ENCODE assay signal across 16 mouse cellular contexts in the genomic region with DNA sequence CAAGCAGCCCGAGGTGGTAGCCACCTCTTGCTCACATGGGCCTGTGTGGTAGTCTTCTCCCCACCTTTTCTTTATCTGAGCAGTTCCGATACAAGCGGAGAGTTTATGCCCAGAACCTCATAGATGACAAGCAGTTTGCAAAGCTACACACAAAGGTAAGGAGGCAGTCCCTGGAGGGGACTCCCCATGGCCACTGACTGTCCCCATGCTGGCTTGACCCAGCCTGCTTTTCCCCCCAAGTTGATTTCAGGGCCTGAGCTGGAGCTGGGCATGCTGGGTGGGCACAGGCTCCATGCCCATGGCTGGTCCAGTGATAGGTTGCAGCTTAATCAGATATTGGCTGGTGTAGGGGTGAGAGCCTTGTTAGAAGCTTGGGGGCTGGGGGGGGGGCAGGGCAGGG. TPM values are rescaled to one million over a fixed set of nuclear protein-coding genes. Genes with fewer than 3 reads are reported as not detected.
DNase-seq lines count a peak whose midpoint lies in the region; ATAC-seq lines count a peak whose summit lies in the region.
"Had no signal": no experiment of that assay in that cellular context is flagged by ENCODE, and none has a peak within 500 bp of the region (broad histone marks: within the 10 kb centered on the region; RNA-seq: fewer than 3 reads in every experiment).

No protein-coding gene starts in this region.

- H3K9ac ChIP-seq in kidney, embryonic 15.5 days: no peak overlapping the region
- no peak overlapping the region for H3K9ac ChIP-seq in neural tube, embryonic 12.5 days
- no peak overlapping the region for H3K9ac ChIP-seq in neural tube, embryonic 15.5 days (replicated peaks)

- peak overlapping the region; percentile 92 for H3K4me2 ChIP-seq in kidney, embryonic 15.5 days
- H3K4me2 ChIP-seq in neural tube, embryonic 12.5 days (replicated peaks): peak overlapping the region; percentile 92
- peak overlapping the region; percentile 73 for H3K4me2 ChIP-seq in neural tube, embryonic 15.5 days

- peaks cover 39% of the 10 kb centered on the region for H3K36me3 ChIP-seq in heart, embryonic 10.5 days
- H3K36me3 ChIP-seq in kidney, embryonic 15.5 days: no peaks in the 10 kb centered on the region
- peaks cover 13% of the 10 kb centered on the region for H3K36me3 ChIP-seq in neural tube, embryonic 12.5 days
- peaks cover 33% of the 10 kb centered on the region for H3K36me3 ChIP-seq in neural tube, embryonic 15.5 days
- H3K36me3 ChIP-seq: G1E had no signal

- ATAC-seq in kidney, embryonic 15.5 days (replicated peaks; ENCODE audit: low FRiP score): no peak
- ATAC-seq in neural tube, embryonic 12.5 days (ENCODE audit: low FRiP score, low read depth): no peak
- ATAC-seq in neural tube, embryonic 15.5 days (ENCODE audit: low FRiP score): no peak
- ATAC-seq: forebrain, embryonic 15.5 days; intestine, postnatal 0 days had no signal

- WGBS in heart, embryonic 10.5 days: 81% methylated on average over 3 of the region's 3 CpGs
- WGBS in kidney, embryonic 15.5 days: 78% methylated on average over 3 of the region's 3 CpGs
- 78% methylated on average over 3 of the region's 3 CpGs for WGBS in neural tube, embryonic 12.5 days
- WGBS in neural tube, embryonic 15.5 days: 88% methylated on average over 3 of the region's 3 CpGs

- intact Hi-C loops in heart, postnatal 36 days (cut with DNase I): loop anchor here (5.0 kb wide), 2 partner anchors 34 to 46 kb away; no protein-coding TSS in a partner anchor

- H3K4me3 ChIP-seq in heart, embryonic 10.5 days: peak overlapping the region; percentile 81; the same call in 1 of the 2 replicates
- peak overlapping the region; percentile 62; the same call in 1 of the 2 replicates for H3K4me3 ChIP-seq in kidney, embryonic 15.5 days (replicated peaks)
- H3K4me3 ChIP-seq in neural tube, embryonic 12.5 days: no peak overlapping the region
- H3K4me3 ChIP-seq in neural tube, embryonic 15.5 days (replicated peaks): 0 out of 2 replicates have a peak overlapping the region, but pooled peaks have one; percentile 74

- peaks cover 68% of the 10 kb centered on the region for H3K27me3 ChIP-seq in heart, embryonic 10.5 days (ENCODE audit: insufficient read depth, poor library complexity, severe bottlenecking)
- H3K27me3 ChIP-seq in kidney, embryonic 15.5 days: peaks cover 38% of the 10 kb centered on the region
- H3K27me3 ChIP-seq in neural tube, embryonic 12.5 days (replicated peaks): peaks cover 11% of the 10 kb centered on the region
- peaks cover 8% of the 10 kb centered on the region; the same call in 1 of the 2 replicates for H3K27me3 ChIP-seq in neural tube, embryonic 15.5 days (replicated peaks)

- H3K9me3 ChIP-seq in heart, embryonic 10.5 days: no peaks in the 10 kb centered on the region
- no peaks in the 10 kb centered on the region for H3K9me3 ChIP-seq in kidney, embryonic 15.5 days (replicated peaks)
- H3K9me3 ChIP-seq in neural tube, embryonic 12.5 days: no peaks in the 10 kb centered on the region
- no peaks in the 10 kb centered on the region for H3K9me3 ChIP-seq in neural tube, embryonic 15.5 days (replicated peaks)
- H3K9me3 ChIP-seq: forebrain, embryonic 15.5 days had no signal

- peaks cover 31% of the 10 kb centered on the region for H3K4me1 ChIP-seq in heart, embryonic 10.5 days
- H3K4me1 ChIP-seq in kidney, embryonic 15.5 days: peaks cover 31% of the 10 kb centered on the region
- H3K4me1 ChIP-seq in neural tube, embryonic 12.5 days: peaks cover 19% of the 10 kb centered on the region
- H3K4me1 ChIP-seq in neural tube, embryonic 15.5 days: peaks cover 36% of the 10 kb centered on the region

- H3K27ac ChIP-seq in heart, embryonic 10.5 days: no peak overlapping the region
- no peak overlapping the region for H3K27ac ChIP-seq in kidney, embryonic 15.5 days
- no peak overlapping the region for H3K27ac ChIP-seq in neural tube, embryonic 12.5 days
- H3K27ac ChIP-seq in neural tube, embryonic 15.5 days (replicated peaks): no peak overlapping the region
- H3K27ac ChIP-seq: forebrain, embryonic 15.5 days had no signal

- no peak for DNase-seq in heart, embryonic 10.5 days (ENCODE audit: low spot score)
- no peak for DNase-seq in heart, postnatal 36 days
- DNase-seq in kidney, adult 8-10 months: no peak
- DNase-seq in neural tube, embryonic 10.5 days (ENCODE audit: extremely low spot score, low spot score): no peak
- no peak for DNase-seq in testis, postnatal 14 days (ENCODE audit: low spot score)
- DNase-seq: adrenal gland, postnatal 36 days; B cell, adult 2 months; gastrocnemius, postnatal 25 days; thymus, postnatal 25 days had no signal

RNA-seq across cellular contexts. Expression of gene Shank3, which starts 1.9 kb away (rescaled TPM):
- 2.1 and 2.6 TPM in 2 replicates for polyA plus RNA-seq in heart, embryonic 10.5 days (2016; fragmentation: Nextera tagmentation; extraction: Ambion mirVana)
- 10 to 100 TPM; 47.0 to 56.3 TPM for total RNA-seq in heart, postnatal 36 days (2021)
- polyA plus RNA-seq in kidney, embryonic 15.5 days (2015; fragmentation: Nextera tagmentation; extraction: Ambion mirVana): 1.8 and 2.2 TPM in 2 replicates
- polyA plus RNA-seq in neural tube, embryonic 12.5 days (2016; fragmentation: Nextera tagmentation; extraction: Ambion mirVana): 4.8 and 7.1 TPM in 2 replicates
- 8.9 and 9.5 TPM in 2 replicates for polyA plus RNA-seq in neural tube, embryonic 15.5 days (2015; fragmentation: Nextera tagmentation; extraction: Ambion mirVana)

RNA-seq across cellular contexts. Expression of gene Arsa, which starts 24.1 kb away (rescaled TPM):
- 14.2 and 14.3 TPM in 2 replicates for polyA plus RNA-seq in heart, embryonic 10.5 days (2016; fragmentation: Nextera tagmentation; extraction: Ambion mirVana)
- 10 to 100 TPM; 12.2 to 14.1 TPM for total RNA-seq in heart, postnatal 36 days (2021)
- polyA plus RNA-seq in kidney, embryonic 15.5 days (2015; fragmentation: Nextera tagmentation; extraction: Ambion mirVana): 14.4 and 18.7 TPM in 2 replicates
- 15.4 and 15.6 TPM in 2 replicates for polyA plus RNA-seq in neural tube, embryonic 12.5 days (2016; fragmentation: Nextera tagmentation; extraction: Ambion mirVana)
- polyA plus RNA-seq in neural tube, embryonic 15.5 days (2015; fragmentation: Nextera tagmentation; extraction: Ambion mirVana): 27.4 and 29.2 TPM in 2 replicates

RNA-seq across cellular contexts. Expression of gene Mapk8ip2, which starts 47.6 kb away (rescaled TPM):
- 0.44 and 0.99 TPM in 2 replicates for polyA plus RNA-seq in heart, embryonic 10.5 days (2016; fragmentation: Nextera tagmentation; extraction: Ambion mirVana)
- total RNA-seq in heart, postnatal 36 days (2021): under 1 TPM; 0.05 to 0.33 TPM
- 0.77 and 1.7 TPM in 2 replicates for polyA plus RNA-seq in kidney, embryonic 15.5 days (2015; fragmentation: Nextera tagmentation; extraction: Ambion mirVana)
- 61.7 and 62.5 TPM in 2 replicates for polyA plus RNA-seq in neural tube, embryonic 12.5 days (2016; fragmentation: Nextera tagmentation; extraction: Ambion mirVana)
- 73.0 and 85.4 TPM in 2 replicates for polyA plus RNA-seq in neural tube, embryonic 15.5 days (2015; fragmentation: Nextera tagmentation; extraction: Ambion mirVana)
- total RNA-seq: common myeloid progenitor, adult 5-6 weeks had no signal
- polyA plus RNA-seq: G1E had no signal

Comparison
In these comparisons a context has a peak if more than half of its experiments do, and no peak if none do; other contexts are left out.
1. RNA of gene Mapk8ip2, which starts 47.6 kb away (polyA plus RNA-seq): 73.0 to 85.4 TPM in neural tube, embryonic 15.5 days and 61.7 to 62.5 TPM in neural tube, embryonic 12.5 days; 0.77 to 1.7 TPM in kidney, embryonic 15.5 days and 0.44 to 0.99 TPM in heart, embryonic 10.5 days; every median in the first group is over 10 times any median in the second.
2. Peak in every context shown above with its lines, with median percentiles within 50 percentile points of each other: H3K4me2 ChIP-seq.